Mouse (Mus musculus) hindbrain, postnatal 0 days (tissue): ENCODE measurements around the gene Hs3st2. TPM values are rescaled to one million over a fixed set of nuclear protein-coding genes. Genes with fewer than 3 reads are reported as not detected.
A peak's percentile ranks its signal among the peaks of the same experiment; 100 is the strongest.

Experiments used
- ATAC-seq: fragments of 200-750 bp; cut with Nextera tagmentation; 2 replicates; pipeline ENCODE4 v1.8.0; 2017; ENCODE audit warnings: mild to moderate bottlenecking, moderate TSS enrichment, moderate library complexity
- DNase-seq: peaks from one replicate; pipeline ENCODE4 v3.0.0-alpha.2; 2015; ENCODE audit warnings: low spot score
- H3K27ac ChIP-seq: fragments of 300-500 bp; sonication (generic); 2 replicates; pipeline ENCODE4 v1.5.1; 2014; ENCODE audit warnings: mild to moderate bottlenecking
- H3K27me3 ChIP-seq: fragments of 300-500 bp; sonication (generic); 2 replicates; pipeline ENCODE4 v1.6.1; 2014; ENCODE audit warnings: low read length, mixed read lengths; ENCODE audit not compliant: insufficient read depth
- H3K36me3 ChIP-seq: fragments of 300-500 bp; sonication (generic); 2 replicates; pipeline ENCODE4 v1.6.1; 2014; ENCODE audit warnings: low read length, mixed read lengths; ENCODE audit not compliant: insufficient read depth
- H3K4me1 ChIP-seq: fragments of 300-500 bp; sonication (generic); 2 replicates; pipeline ENCODE4 v1.6.1; 2014; ENCODE audit warnings: antibody characterized with exemption, low read length, mixed read lengths; ENCODE audit not compliant: insufficient read depth
- H3K4me2 ChIP-seq: fragments of 300-500 bp; sonication (generic); 2 replicates; pipeline ENCODE4 v1.6.1; 2014; ENCODE audit warnings: low read depth, mild to moderate bottlenecking, low read length, moderate library complexity, mixed read lengths
- H3K4me3 ChIP-seq: fragments of 300-500 bp; sonication (generic); 2 replicates; pipeline ENCODE4 v1.5.1; 2014; ENCODE audit warnings: low read length
- H3K9ac ChIP-seq: fragments of 300-500 bp; sonication (generic); replicated peaks from 2 replicates; pipeline ENCODE4 v1.6.1; 2014; ENCODE audit warnings: mild to moderate bottlenecking, low read length, moderate library complexity, mixed read lengths
- H3K9me3 ChIP-seq: fragments of 300-500 bp; sonication (generic); 2 replicates; pipeline ENCODE4 v1.6.1; 2016; ENCODE audit warnings: low read length, mixed read lengths
- CTCF ChIP-seq: IDR thresholded peaks from 2 replicates; pipeline ENCODE4 v1.5.1; 2016; ENCODE audit warnings: antibody characterized with exemption, control low read depth, low read depth
- WGBS: fragments of 180-500 bp; shearing (Covaris S2); extraction: QIAGEN DNeasy Blood & Tissue Kit; methylation state at CpG from one replicate; pipeline ENCODE4 v1.1.7; 2014; 5-methylcytosine and 5-hydroxymethylcytosine counted together
- polyA plus RNA-seq: library from polyadenylated mRNA; unstranded; fragments of >200 nt; fragmentation: Nextera tagmentation; extraction: Ambion mirVana; gene quantifications from 2 replicates; pipeline ENCODE4 v1.2.1, GENCODE M21; 2015
- total RNA-seq: library from RNA; depleted of rRNA; stranded (reverse); fragments of >200 nt; gene quantifications from 2 replicates; pipeline ENCODE4 v1.2.3, GENCODE M21; 2014

The Hs3st2 gene
- total and polyA plus RNA-seq, 2 experiments from 2014 or later = 18.9 to 27.7 TPM

DNA sequence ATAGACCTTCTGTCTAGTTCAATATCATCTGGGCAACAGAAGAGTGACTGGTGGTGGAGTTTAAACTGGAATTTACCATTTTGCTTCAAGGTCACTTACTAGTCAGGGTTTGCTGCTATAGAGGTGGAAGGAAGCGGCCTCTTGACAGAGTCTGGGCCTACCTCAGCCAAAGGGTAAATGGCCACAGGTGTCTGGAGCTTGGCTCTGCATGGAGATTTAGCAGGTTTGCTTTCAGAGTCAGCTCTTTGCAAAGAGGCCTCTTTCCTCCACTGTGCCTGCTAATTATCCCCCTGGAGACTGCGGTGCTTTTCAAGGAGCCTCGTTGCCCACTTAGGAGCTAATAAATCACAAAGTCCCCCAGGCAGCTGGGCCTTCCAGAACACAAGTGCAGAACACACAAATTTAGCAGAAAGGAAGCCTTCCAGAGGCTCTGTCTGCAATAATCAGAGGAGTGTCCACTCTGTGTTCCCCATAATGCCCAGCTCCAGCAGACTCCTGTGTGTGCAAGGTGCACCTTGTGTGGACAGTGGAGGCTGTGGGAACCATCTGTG lies 99.9 kb downstream of the Hs3st2 start:
- Histone ChIP-seq H3K4me2 (no peak overlapping the region), H3K4me3 (no peak overlapping the region), H3K4me1 (no peaks in the 10 kb centered on the region), H3K36me3 (no peaks in the 10 kb centered on the region), H3K27ac (no peak overlapping the region), H3K9me3 (no peaks in the 10 kb centered on the region), H3K9ac (no peak overlapping the region), H3K27me3 (no peaks in the 10 kb centered on the region)
- 50% methylated on average over 3 of the region's 3 CpGs for WGBS
- DNase-seq (peak; percentile 15), ATAC-seq (no peak)
- TF ChIP-seq CTCF = no peak

DNA sequence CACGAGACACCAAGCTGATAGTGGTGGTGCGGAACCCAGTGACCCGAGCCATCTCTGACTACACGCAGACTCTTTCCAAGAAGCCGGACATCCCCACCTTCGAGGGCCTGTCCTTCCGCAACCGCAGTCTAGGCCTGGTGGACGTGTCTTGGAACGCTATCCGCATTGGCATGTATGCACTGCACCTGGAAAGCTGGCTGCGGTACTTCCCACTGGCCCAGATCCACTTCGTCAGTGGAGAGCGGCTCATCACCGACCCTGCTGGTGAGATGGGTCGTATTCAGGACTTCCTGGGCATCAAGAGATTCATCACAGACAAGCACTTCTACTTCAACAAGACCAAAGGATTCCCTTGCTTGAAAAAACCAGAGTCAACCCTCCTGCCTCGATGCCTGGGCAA lies 108.9 kb downstream of the Hs3st2 start:
- no peak overlapping the region for H3K4me2 ChIP-seq
- H3K36me3 ChIP-seq = no peaks in the 10 kb centered on the region
- H3K9ac ChIP-seq = no peak overlapping the region
- no peaks in the 10 kb centered on the region for H3K27me3 ChIP-seq
- H3K4me3 ChIP-seq = no peak overlapping the region
- no peak for TF ChIP-seq CTCF
- ATAC-seq (no peak), DNase-seq (no peak)
- H3K9me3 ChIP-seq = no peaks in the 10 kb centered on the region
- WGBS = 90% methylated on average over 17 of the region's 17 CpGs
- no peak overlapping the region for H3K27ac ChIP-seq
- H3K4me1 ChIP-seq = no peaks in the 10 kb centered on the region

DNA sequence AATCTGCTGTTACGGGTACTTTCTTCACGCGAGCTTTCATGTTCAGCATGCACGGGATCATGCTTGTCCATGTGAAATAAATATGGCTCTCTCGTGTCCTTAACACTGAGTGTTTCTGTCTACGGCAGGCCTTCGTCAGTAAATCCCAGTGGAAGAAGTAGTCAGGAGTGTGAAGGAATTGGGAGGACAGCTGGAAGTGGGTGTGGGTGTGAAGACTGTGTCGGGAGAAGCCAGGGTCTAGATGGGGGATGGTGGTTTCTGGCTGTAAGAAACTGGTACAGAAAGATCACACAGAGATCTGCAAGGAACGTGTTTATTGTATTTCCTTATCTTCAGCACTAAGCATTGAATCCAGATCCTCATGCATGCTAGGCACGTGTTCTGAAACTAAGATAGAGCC lies 110.0 kb downstream of the Hs3st2 start:
- H3K4me1 ChIP-seq = no peaks in the 10 kb centered on the region
- no peak overlapping the region for H3K27ac ChIP-seq
- H3K9ac ChIP-seq = no peak overlapping the region
- H3K9me3 ChIP-seq = no peaks in the 10 kb centered on the region
- WGBS = 77% methylated on average over 10 of the region's 10 CpGs
- H3K36me3 ChIP-seq = no peaks in the 10 kb centered on the region
- TF ChIP-seq CTCF = no peak
- DNase-seq (no peak), ATAC-seq (no peak)
- H3K4me2 ChIP-seq = no peak overlapping the region
- no peak overlapping the region for H3K4me3 ChIP-seq
- no peaks in the 10 kb centered on the region for H3K27me3 ChIP-seq

DNA sequence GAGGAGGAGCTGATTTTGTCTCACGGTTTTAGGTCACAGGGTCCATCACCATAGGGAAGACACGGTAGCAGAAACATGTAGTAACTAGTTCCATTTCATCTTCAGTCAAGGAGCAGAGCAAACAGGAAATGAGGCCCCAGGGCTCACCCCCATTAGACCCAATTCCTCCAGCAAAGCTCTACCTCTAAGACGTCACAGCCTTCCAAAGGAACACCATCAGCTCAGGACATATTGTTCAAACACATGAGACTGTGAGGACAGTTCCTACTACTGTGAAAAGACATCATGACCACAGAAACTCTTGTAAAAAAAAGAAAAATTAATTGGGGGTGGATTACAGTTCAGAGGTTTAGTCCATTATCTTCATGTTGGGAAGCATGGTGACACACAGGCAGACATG lies 125.1 kb downstream of the Hs3st2 start:
- no peak overlapping the region for H3K4me3 ChIP-seq
- ATAC-seq (no peak), DNase-seq (no peak)
- no peak overlapping the region for H3K9ac ChIP-seq
- H3K27ac ChIP-seq = no peak overlapping the region
- H3K4me2 ChIP-seq = no peak overlapping the region
- WGBS = 51% methylated on average over 3 of the region's 3 CpGs
- H3K9me3 ChIP-seq = no peaks in the 10 kb centered on the region
- no peaks in the 10 kb centered on the region for H3K27me3 ChIP-seq
- no peaks in the 10 kb centered on the region for H3K4me1 ChIP-seq
- no peak for TF ChIP-seq CTCF
- no peaks in the 10 kb centered on the region for H3K36me3 ChIP-seq

DNA sequence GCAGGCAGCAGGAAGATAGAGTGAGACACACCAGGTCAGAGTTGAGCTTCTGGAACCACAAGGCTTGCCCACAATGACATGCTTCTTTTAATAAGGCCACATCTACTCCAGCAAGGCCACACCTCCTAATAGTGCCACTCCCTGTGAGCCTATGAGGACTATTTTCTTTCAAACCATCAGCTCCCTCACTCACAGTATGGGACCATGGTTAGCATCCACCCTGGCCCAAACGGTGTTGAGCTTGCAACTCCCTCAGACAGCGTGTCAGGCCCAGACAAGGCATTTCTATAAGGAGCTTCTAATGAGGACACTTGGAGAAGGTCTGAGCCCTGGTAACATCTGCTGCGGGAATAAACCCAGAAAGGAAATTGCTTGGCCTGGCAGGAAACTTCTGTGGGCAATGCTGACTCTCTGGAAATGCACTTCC lies 125.5 kb downstream of the Hs3st2 start:
- ATAC-seq (no peak), DNase-seq (no peak)
- TF ChIP-seq CTCF = no peak

DNA sequence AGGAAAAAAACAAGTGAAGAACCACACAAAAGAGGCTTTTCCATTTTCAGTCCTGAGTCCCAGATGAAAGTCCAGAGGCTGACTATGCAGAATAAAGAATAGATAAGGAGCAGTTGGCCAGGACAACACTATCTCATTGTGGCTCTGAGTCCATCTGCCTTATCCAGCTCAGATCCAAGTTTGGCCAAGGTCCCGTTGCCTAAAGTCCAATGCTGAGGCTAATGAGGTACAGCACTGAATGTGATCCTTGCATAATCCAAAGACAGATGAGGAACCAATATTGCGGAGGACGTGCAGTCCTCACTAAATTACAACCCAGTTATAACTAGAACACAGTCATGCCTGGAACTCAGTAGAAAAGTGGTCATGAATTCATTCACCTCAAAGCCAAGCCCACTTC lies 130.5 kb downstream of the Hs3st2 start:
- H3K9ac ChIP-seq = no peak overlapping the region

More for the DNA sequence above, 125.5 kb downstream of the Hs3st2 start:
- Histone ChIP-seq H3K27me3 (no peaks in the 10 kb centered on the region), H3K4me1 (no peaks in the 10 kb centered on the region), H3K4me3 (no peak overlapping the region), H3K4me2 (no peak overlapping the region), H3K36me3 (no peaks in the 10 kb centered on the region), H3K9me3 (no peaks in the 10 kb centered on the region), H3K27ac (no peak overlapping the region), H3K9ac (no peak overlapping the region)
- 75% methylated on average over 3 of the region's 3 CpGs for WGBS

DNA sequence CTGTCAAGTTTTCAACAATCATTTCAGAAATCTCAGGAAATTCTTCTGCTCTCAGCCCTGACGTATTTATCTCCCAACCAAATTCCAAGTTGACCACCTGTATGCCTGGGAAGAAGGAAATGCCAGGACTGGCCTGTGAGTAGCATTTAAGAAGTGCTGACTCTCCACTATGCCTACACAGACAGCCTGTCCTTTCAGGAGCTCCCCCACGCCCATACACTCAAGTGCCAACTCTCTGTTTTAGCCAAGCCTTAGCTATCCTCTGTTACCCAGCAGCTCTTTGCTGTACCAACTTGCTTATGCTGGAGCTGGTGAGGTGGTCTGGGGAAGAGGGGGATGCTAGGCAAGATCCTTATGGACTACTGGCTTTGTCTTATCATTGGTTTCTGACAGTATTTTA lies 137.4 kb downstream of the Hs3st2 start:
- DNase-seq = no peak

More for the DNA sequence above, 130.5 kb downstream of the Hs3st2 start:
- Histone ChIP-seq H3K36me3 (no peaks in the 10 kb centered on the region), H3K27me3 (no peaks in the 10 kb centered on the region), H3K9me3 (no peaks in the 10 kb centered on the region), H3K27ac (no peak overlapping the region), H3K4me1 (no peaks in the 10 kb centered on the region), H3K4me3 (no peak overlapping the region), H3K4me2 (no peak overlapping the region)
- no peak for ATAC-seq
- WGBS = 92% methylated on average over 3 of the region's 3 CpGs
- DNase-seq = no peak
- TF ChIP-seq CTCF = no peak

More for the DNA sequence above, 137.4 kb downstream of the Hs3st2 start:
- 86% methylated on average over 2 of the region's 2 CpGs for WGBS
- H3K4me3 ChIP-seq = no peak overlapping the region
- H3K9me3 ChIP-seq = no peaks in the 10 kb centered on the region
- no peaks in the 10 kb centered on the region for H3K4me1 ChIP-seq
- no peak overlapping the region for H3K9ac ChIP-seq
- no peaks in the 10 kb centered on the region for H3K27me3 ChIP-seq
- no peaks in the 10 kb centered on the region for H3K36me3 ChIP-seq
- H3K27ac ChIP-seq = no peak overlapping the region
- ATAC-seq = no peak
- no peak overlapping the region for H3K4me2 ChIP-seq
- TF ChIP-seq CTCF = no peak
